Mouse (Mus musculus) CD4-positive naive resting alpha-beta T cell, adult 57 days (primary cell): Measurements from ENCODE around the gene Tas2r110. TPM values are rescaled to one million over a fixed set of nuclear protein-coding genes. Genes with fewer than 3 reads are reported as not detected.

Source experiments
- total RNA-seq: library from RNA; stranded (reverse); gene quantifications from one replicate; pipeline ENCODE4 v1.2.4, GENCODE M21; 2023

The Tas2r110 gene
- total RNA-seq = not detected

DNA sequence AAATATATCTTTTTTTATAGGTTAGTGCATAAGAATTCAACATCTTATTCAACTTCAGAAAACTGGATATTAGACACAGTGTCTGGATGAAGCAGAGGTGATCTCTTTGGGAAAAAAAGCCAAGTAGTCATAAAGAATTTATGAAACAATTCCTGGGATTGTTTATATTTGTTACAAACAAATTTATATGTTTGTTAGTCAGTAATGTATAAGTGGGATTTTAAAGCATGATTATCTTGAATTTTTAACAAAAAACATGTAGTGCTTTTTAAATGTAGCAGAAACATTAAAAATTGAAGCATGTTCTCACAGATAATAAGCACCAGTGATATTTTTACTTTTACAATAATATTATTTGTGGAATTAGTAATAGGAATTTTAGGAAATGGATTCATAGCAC, at the start of gene Tas2r110:
Tas2r110 (plus strand) TSS at position 301 of the 400 bp plus-strand sequence.

DNA sequence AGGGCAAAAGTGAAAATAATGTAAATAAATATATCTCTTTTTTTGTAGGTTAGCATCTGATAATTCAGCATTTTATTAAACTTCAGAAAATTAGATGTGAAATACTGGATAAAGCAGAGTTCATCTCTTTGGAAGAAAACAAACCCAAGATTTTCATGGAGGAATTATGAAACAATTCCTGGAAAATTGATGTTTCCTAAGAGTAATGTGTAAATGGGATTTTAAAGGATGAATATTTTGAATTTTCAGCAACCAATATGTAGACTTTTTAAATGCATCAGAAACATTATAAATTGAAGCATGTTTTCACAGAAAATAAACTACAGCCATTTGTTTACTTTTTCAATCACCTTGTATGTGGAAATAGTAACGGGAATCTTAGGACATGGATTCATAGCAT, 21.0 kb upstream of the Tas2r110 start, which contains the start of gene Tas2r123:
Tas2r123 (plus strand) TSS at position 301 of the 400 bp plus-strand sequence.

DNA sequence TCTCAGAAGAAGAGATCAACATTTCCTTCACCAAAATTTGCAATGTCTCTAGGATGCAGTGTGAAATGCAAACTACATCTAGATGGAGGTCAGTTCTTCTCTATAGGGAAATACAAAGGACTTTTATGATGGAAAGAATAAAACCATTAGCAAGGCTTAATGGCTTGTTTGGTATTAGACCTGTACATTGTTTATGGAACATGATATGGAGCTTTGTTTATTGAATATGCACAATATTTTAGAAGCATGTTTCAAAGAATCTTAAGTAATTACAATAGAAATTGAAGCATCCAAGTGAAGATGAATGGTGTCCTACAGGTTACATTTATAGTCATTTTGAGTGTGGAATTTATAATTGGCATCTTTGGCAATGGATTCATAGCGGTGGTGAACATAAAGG, 12.7 kb upstream of the Tas2r110 start, which contains the start of gene Tas2r116:
Tas2r116 (plus strand) TSS at position 301 of the 400 bp plus-strand sequence.

DNA sequence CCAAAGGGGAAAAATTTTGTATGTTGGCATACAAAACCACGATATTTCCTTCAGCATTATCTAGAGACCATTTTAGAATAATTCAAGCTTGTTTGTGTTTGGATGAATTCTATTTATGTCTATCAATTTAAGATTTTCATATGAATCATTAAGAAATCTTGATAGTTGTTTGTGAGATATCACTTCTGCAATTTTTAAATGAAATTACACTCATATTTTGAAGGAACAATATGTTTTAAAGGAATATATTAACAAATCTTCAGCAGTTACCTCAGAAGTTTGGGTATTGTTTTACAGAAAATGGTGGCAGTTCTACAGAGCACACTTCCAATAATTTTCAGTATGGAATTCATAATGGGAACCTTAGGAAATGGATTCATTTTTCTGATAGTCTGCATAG, 24.9 kb downstream of the Tas2r110 start, which contains the start of gene Tas2r113:
Tas2r113 (plus strand) TSS at position 301 of the 400 bp plus-strand sequence.

DNA sequence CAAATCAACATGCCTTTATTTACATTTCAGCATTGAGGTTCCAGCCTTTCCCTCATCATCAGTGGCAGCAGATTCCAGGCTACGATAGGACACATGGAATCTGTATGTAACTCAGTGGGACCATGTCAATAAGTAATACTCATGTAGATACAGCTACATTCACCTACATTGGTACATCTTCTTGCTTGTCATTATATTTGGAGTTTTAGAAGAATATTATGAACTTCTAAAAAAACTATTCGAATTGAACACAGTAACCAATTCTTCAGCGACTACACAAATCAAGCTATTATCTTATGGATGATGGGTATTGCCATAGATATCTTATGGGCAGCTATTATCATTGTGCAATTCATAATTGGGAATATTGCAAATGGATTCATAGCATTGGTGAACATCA, 41.5 kb downstream of the Tas2r110 start, which contains the start of gene Tas2r125:
Tas2r125 (plus strand) TSS at position 301 of the 400 bp plus-strand sequence.

Other genes starting within 250 kb of the Tas2r110 start
- not detected for gene A630073D07Rik, start 216.5 kb upstream of the Tas2r110 start, total RNA-seq
- gene Tas2r120, start 211.1 kb upstream of the Tas2r110 start, total RNA-seq = not detected
- not detected for gene Tas2r121, start 167.0 kb upstream of the Tas2r110 start, total RNA-seq
- not detected for gene Tas2r122, start 156.1 kb upstream of the Tas2r110 start, total RNA-seq
- gene Tas2r115, start 130.0 kb upstream of the Tas2r110 start, total RNA-seq = not detected
- gene Tas2r124, start 113.3 kb upstream of the Tas2r110 start, total RNA-seq = not detected
- not detected for gene Tas2r102, start 105.9 kb upstream of the Tas2r110 start, total RNA-seq
- gene Tas2r136, start 89.8 kb upstream of the Tas2r110 start, total RNA-seq = not detected
- gene Tas2r117, start 65.2 kb upstream of the Tas2r110 start, total RNA-seq = not detected
- not detected for gene Tas2r123, start 20.9 kb upstream of the Tas2r110 start, total RNA-seq
- gene Tas2r116, start 12.6 kb upstream of the Tas2r110 start, total RNA-seq = not detected
- not detected for gene Tas2r113, start 25.0 kb downstream of the Tas2r110 start, total RNA-seq
- gene Tas2r125, start 41.6 kb downstream of the Tas2r110 start, total RNA-seq = not detected
- not detected for gene Tas2r129, start 83.1 kb downstream of the Tas2r110 start, total RNA-seq
- gene Tas2r131, start 89.9 kb downstream of the Tas2r110 start, total RNA-seq = not detected
- gene Tas2r109, start 113.0 kb downstream of the Tas2r110 start, total RNA-seq = not detected
- not detected for gene Tas2r103, start 169.1 kb downstream of the Tas2r110 start, total RNA-seq
- not detected for gene Tas2r140, start 187.8 kb downstream of the Tas2r110 start, total RNA-seq
- 20.0 TPM for gene Smim10l1, start 236.9 kb downstream of the Tas2r110 start, total RNA-seq